Mouse (Mus musculus) lung, adult 2 months (tissue): ENCODE results near the gene Zbtb11. TPM values are rescaled to one million over a fixed set of nuclear protein-coding genes. Genes with fewer than 3 reads are reported as not detected.
A peak's percentile ranks its signal among the peaks of the same experiment; 100 is the strongest.
"Not testable (repeated sequence)": the region's sequence is repeated elsewhere in the genome, so short reads cannot be mapped to it uniquely, and the experiment has no call there.

Experiments
- DNase-seq: peaks from one replicate; pipeline ENCODE4 v3.0.0; 2022
- H3K4me1 ChIP-seq: fragments of 200-500 bp; 2 replicates; pipeline ENCODE4 v1.6.1; 2011; ENCODE audit warnings: low read length; ENCODE audit not compliant: control insufficient read depth, insufficient read depth
- H3K4me3 ChIP-seq: fragments of 200-500 bp; replicated peaks from 2 replicates; pipeline ENCODE3; 2011; ENCODE audit warnings: low read depth, mild to moderate bottlenecking, control low read depth, low read length; ENCODE audit errors: extremely low read depth
- CTCF ChIP-seq: fragments of 200-500 bp; IDR thresholded peaks from 2 replicates; pipeline ENCODE4 v1.5.1; 2011; ENCODE audit warnings: mild to moderate bottlenecking, low read length, control low read depth; ENCODE audit not compliant: insufficient read depth
- POLR2A ChIP-seq: fragments of 200-500 bp; IDR thresholded peaks from 2 replicates; pipeline ENCODE4 v1.6.1; 2011; ENCODE audit warnings: low read depth, mild to moderate bottlenecking, control low read depth, low read length, borderline replicate concordance; ENCODE audit errors: extremely low read depth
- WGBS: fragments of 180-500 bp; shearing (Covaris S2); methylation state at CpG from one replicate; pipeline ENCODE4 v1.1.7; 2018; 5-methylcytosine and 5-hydroxymethylcytosine counted together
- polyA plus RNA-seq: library from polyadenylated mRNA; depleted of rRNA; stranded (reverse); fragments of >200 nt; gene quantifications from 2 replicates; pipeline ENCODE4 v1.2.3, GENCODE M21; 2012; rRNA removed

Zbtb11 gene
- polyA plus RNA-seq: 3.3 and 3.7 TPM in 2 replicates

DNA sequence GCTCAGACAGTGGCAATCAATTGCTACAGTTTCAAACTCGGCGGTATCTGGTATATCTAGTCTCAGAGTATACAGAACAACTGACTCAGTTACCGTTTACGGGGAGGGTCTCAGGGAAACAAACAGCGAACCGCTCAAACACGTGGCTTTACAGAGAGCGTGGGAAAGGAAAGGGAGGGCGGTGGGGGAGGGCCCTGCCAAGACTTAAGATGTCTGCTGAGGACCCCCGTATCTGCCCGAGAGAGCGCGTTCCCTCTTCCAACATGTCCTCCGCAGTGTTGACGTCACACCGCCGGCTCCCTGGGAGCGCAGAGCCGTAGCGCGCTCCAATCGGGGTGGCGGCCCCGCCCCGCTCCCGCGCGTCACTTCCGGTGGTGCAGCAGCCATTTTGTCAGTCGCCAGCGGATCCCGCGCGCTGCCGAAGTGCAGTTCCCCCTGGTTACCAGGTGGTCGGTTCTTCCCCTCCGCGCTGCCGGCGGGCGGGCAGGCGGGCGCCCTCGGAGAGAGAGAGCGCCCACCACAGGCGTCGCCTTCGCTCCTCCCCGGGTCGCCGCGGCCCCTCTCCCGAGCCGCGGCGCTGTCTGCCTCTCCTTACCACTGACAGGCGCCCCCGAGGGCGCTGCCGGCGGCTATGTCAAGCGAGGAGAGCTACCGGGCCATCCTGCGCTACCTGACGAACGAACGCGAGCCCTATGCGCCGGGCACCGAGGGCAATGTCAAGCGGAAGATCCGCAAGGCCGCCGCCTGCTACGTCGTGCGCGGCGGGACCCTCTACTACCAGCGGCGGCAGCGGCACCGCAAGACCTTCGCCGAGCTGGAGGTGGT is at the start of gene Zbtb11:
Gene Zbtb11, plus strand, starts transcription at position 453 of the 825 bp plus-strand sequence.
- peak; percentile 72; the same call in 1 of the 2 replicates for TF ChIP-seq POLR2A
- no peak for TF ChIP-seq CTCF
- Histone ChIP-seq H3K4me3 (peak within 1 kb of the TSS; percentile 90), H3K4me1 (no peaks in the 10 kb centered on the region)
- peak; percentile 99 for DNase-seq
- under 1% methylated on average over 84 of the region's 86 CpGs for WGBS

DNA sequence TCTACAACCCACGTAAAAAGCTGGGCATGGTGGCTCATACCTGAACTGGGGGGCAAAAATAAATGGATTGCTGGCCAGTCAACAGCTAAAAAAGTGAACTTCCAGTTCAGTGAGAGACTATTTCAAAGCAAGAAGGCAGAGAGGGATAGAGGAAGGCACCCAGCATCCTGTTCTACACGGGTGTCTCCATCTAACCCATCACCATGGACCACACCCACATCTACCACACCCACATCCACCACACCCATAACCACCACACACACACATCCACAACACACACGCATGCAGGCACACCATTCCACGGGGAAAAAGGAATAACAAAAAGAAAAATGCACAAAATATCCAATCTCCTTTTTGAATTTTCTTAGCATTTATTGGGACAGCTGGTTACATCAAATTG is 49.7 kb upstream of the Zbtb11 start:
- no peak for DNase-seq
- Histone ChIP-seq H3K4me1 (no peaks in the 10 kb centered on the region), H3K4me3 (no peak overlapping the region)
- 73% methylated on average over 4 of the region's 4 CpGs for WGBS
- TF ChIP-seq POLR2A: no peak
- TF ChIP-seq CTCF: no peak

DNA sequence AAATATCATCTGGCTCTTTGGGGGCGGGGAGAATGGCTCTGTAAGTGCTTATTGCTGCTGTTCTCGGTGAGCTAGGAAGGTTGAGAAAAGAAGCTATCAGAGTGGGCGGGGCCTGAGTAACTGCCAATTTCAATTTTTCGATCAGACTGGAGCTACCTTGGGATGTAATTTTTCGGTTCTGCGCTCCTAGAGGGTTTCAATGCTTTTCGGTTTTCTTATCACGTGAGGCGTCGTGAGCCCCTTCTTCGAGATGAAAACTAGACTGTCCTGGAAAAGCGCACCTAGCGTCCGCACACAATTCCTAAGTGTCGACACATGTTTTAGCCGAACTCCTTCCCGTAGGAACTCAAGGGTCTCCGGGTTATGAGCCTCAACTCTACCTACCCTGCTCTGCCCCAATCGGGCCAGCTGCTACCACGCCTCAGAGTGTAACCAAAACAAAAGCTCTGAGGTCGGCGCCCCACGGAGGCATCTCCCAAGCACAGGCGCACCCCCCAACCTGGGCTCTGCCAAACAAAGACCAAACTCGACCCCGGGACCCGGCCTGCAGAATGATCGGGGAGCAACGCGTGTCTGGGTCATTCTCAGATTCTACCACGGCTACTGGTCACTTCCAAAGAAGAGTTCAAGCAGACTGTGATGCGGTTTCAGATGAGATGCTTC is 39.9 kb upstream of the Zbtb11 start:
- DNase-seq: no peak
- Histone ChIP-seq H3K4me3 (peak overlapping the region; percentile 82), H3K4me1 (no peaks in the 10 kb centered on the region)
- TF ChIP-seq POLR2A (no peak), CTCF (no peak)
- under 1% methylated on average over 32 of the region's 32 CpGs for WGBS

DNA sequence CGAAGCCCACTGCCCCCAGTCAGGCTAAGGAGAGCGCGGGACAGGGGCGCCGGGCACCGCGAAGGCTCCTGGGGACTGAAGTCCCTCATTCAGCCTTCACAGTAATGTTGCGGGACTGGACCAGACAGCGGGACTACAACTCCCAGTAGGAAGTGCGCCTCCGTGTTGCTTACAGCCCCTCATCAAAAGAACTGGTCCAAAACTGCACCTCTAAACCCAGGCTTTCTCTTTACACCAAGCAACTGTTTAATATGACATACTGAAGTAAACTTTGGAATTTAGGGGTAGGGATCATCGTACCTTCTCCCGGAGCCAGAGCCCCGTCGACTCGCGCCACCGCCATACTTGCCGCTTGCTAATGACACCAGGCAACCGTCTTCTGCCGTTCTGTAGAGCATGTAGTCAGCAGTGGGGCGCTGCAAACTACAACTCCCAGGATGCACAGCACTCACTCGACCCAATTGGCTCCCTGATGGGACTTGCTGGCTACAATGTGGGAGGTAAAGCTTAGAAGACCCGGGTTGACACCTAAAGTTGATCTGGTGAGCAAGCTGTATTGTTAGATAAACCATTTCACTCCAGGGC is 39.1 kb upstream of the Zbtb11 start, which contains the start of gene Cep97:
Gene Cep97, minus strand, starts transcription at position 403 of the 585 bp plus-strand sequence.
- Histone ChIP-seq H3K4me3 (peak within 1 kb of the TSS; percentile 82), H3K4me1 (no peaks in the 10 kb centered on the region)
- no peak for TF ChIP-seq CTCF
- TF ChIP-seq POLR2A: peak; percentile 58; the same call in 1 of the 2 replicates
- peak; percentile 89 for DNase-seq
- under 1% methylated on average over 24 of the region's 24 CpGs for WGBS

DNA sequence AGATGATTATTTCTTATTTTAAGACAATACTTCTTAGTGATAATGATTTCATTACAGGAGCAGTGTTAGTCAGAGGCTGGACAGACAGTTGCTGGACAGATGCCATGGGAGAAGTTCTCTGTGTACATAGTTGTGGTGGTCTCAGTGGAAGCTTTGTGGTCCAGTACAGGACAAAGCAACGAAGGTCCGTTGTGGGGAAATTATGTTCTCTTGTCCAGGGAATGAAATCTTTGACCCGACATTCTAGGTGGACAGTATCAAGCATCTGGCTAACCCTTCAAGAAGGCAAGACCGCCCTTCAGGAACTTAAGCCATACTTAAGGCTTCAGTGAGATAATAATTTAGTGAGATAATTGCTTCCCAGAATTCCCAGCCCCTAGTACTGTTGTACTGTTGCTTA is 34.9 kb upstream of the Zbtb11 start:
- DNase-seq: no peak
- H3K4me1 ChIP-seq: no peaks in the 10 kb centered on the region
- TF ChIP-seq CTCF: no peak
- TF ChIP-seq POLR2A: no peak
- WGBS: 76% methylated on average over 4 of the region's 4 CpGs
- no peak overlapping the region for H3K4me3 ChIP-seq

DNA sequence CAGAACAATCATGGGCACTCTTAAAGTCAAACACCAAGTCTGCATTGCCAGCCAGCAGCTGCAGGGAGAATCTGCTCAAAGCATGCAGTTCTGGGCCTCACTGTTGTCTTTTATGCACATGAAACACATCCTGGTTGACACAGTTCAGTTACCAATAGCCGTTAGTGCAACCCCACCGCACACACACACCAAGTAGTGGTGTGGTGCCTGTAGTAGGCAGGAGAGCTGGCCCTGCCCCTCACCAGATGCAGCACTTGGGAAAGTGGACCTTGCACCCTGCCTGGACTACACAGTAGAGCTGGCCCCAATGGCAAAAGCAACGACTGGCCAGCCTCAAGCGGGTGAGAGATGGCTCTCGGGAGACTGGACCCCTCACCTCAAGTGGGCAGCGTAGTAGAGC is 34.0 kb upstream of the Zbtb11 start:
- H3K4me3 ChIP-seq: no peak overlapping the region
- 83% methylated on average over 6 of the region's 6 CpGs for WGBS
- no peaks in the 10 kb centered on the region for H3K4me1 ChIP-seq
- no peak for TF ChIP-seq POLR2A
- no peak for TF ChIP-seq CTCF
- DNase-seq: no peak

DNA sequence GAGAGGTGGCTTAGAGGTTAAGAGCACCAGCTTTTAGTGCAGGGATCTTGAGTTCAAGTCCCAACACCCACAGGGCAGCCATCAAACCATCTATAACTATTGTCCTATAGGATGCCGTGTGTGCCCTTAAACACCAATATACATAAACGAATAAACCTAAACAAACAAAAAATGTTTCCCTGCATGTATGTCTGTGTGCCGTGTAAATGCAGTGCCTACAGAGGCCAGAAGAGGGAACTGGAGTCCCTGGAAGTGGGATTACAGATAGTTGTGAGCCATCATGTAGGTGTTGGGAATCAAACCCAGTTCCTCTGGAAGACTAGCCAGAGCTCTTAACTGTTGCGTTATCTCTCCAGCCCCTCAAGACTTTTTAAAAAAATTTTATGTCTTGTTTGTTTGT is 32.9 kb upstream of the Zbtb11 start:
- WGBS: 95% methylated on average over 4 of the region's 4 CpGs
- no peak for DNase-seq
- Histone ChIP-seq H3K4me1 (no peaks in the 10 kb centered on the region), H3K4me3 (no peak overlapping the region)
- TF ChIP-seq CTCF (no peak), POLR2A (no peak)

DNA sequence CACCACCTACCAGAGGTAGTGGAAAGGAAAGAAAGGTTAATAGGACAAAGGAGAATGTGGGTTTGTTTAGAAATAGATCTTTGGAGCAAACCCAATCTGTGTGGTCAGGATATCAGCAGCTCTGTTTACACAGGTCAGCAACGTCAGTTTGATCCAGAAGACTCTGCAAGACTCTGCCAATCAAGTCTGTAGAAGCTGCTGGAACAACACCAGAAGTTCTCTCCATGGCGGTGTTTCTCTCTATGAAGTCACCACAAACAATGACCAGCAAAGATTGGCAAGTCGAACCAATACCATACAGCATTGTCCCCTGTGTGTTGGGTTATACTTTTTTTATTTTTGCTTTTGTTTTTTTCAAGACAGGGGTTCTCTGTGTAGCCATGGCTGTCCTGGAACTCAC is 26.4 kb upstream of the Zbtb11 start:
- H3K4me1 ChIP-seq: no peaks in the 10 kb centered on the region; the same call in 1 of the 2 replicates
- DNase-seq: no peak
- WGBS: 48% methylated on average over 3 of the region's 3 CpGs
- H3K4me3 ChIP-seq: no peak overlapping the region
- TF ChIP-seq POLR2A (no peak), CTCF (no peak)

DNA sequence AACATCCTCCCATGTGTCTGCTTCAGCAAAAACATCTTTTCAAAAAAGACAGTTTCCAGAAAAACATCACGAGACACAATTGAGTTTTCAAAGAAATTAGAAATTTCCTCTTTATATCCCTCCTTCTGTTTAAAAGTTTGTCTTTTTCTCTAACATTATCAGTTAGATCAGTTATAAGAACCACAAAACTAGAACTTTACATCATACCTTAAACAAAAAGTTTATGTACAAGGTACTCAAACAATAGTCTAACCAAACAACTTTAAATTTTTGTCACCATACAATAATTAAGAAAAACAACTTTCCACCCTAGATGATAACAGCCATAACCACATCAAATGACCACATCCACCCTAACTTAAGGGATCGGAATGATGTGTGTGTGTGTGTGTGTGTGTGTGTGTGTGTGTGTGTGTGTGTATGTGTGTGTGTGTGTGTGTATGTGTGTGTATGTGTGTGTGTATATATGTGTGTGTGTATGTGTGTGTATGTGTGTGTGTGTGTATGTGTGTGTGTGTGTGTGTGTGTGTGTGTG is 25.7 kb upstream of the Zbtb11 start:
- not testable (repeated sequence) for H3K4me1 ChIP-seq, DNase-seq, H3K4me3 ChIP-seq
- 80% methylated on average over 2 of the region's 2 CpGs for WGBS
